Mouse (Mus musculus) yolk sac, embryonic 10.5 days (tissue): Measurements from ENCODE around the gene Cnnm2.

Experiments used
- DNase-seq: peaks from one replicate; pipeline ENCODE4 v3.0.0-alpha.2; 2017; ENCODE audit warnings: low spot score

Gene Cnnm2

DNA sequence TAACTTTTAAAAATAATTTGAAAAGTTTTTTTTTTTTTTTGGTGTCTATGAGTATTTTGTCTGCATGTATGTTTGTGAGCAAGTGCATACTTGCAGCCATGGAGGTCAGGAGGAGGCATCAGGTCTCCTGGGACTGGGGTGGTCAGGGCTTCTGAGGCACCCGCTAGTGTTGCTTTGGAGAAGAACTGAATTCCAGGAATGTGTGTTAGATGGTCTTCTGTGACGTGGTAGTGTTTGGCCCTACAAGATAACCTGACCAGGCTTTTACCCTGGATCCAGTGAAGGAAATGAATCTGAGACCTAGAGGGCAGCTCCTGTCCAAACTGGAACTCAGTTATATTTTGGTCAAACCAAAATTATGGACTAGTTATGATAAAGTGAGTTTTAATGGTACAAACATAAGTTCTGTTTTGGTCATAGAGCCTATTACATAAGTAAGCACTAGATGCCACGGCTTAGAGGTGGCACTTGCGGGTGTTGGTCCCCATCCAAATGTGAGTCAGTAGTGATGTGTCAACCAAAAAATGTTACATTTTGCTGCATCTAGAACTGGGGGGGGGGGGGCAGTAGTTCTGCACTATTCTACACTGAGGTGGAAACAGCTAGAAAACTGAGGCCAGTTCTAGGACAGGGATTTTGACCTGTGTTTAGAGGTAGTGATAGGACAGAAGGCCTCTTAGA lies 38.6 kb downstream of the Cnnm2 start:
- DNase-seq = no peak

DNA sequence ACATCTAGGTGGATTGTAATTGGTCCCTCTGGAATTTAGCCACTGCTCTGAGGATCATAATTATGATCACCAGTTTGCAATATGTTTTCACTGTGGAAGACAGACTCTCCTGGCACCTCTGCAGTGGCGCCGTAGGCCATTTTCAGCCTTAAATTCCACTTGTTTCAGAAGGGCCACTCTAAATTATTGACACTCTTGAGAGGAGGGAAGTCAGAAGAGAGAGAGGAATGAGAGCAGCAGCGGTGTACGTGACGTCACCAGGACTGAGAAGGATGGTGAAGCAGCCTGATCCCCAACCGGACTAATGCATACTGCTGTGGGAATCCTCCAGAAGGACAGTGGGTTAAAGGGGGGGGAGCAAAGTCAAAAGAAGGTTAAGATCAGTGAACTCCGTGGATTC lies 40.1 kb downstream of the Cnnm2 start:
- no peak for DNase-seq

DNA sequence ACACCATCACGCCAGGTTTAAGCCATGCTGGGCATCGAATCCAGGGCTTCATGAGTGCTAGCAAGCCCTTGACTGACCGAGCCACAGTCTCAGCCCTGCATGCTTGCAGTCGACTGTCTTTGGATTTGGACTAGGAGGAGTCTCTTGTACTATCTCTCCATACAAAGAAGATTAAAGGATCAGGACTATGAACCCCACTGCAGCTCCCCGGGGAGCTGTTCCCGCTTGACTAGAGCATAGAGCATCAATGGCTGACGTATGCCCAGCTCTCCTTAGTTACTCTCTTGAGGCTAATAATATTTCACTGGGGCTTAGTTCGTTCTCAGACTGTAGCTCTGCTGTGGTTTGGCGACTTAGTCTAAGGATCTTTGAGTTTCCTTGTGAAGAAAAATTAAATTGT lies 40.9 kb downstream of the Cnnm2 start:
- no peak for DNase-seq

DNA sequence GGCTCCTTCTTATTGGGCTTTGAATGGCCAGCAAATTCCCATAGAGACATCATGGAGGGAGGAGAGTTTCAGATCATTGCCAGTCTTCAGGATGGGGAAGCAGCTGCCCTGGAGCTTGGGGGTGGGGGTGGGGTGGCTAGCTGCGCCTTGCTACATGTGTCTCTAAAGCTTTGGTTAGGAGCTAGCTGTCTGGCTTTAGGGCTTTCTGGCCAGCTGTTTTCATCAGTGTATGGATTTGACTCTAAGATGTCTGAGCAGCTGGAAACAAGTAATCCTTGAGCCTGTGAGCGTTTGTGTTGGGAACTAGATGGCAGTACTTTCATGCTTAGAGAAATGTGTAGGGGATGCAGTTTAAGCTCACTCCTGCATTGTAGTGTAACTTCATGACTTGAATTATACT lies 42.3 kb downstream of the Cnnm2 start:
- no peak for DNase-seq

DNA sequence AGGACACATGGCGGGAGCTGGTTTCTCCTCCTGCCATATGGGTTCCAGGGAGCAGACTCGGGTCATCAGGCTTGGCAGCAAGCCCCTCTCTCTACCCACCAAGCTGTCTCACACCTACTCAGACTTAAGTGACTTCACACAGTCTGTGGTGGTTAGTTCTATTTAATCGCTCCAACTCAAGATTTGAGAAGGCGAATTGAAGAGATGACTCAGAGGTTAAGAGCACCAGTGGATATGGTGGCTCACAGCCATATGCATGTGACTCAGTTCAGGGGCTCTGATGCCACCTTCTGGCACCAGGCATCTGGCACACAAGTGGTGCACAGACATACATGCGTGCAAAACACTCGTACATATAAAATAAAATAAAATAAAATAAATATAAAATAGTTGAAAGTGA lies 43.4 kb downstream of the Cnnm2 start:
- DNase-seq = no peak

DNA sequence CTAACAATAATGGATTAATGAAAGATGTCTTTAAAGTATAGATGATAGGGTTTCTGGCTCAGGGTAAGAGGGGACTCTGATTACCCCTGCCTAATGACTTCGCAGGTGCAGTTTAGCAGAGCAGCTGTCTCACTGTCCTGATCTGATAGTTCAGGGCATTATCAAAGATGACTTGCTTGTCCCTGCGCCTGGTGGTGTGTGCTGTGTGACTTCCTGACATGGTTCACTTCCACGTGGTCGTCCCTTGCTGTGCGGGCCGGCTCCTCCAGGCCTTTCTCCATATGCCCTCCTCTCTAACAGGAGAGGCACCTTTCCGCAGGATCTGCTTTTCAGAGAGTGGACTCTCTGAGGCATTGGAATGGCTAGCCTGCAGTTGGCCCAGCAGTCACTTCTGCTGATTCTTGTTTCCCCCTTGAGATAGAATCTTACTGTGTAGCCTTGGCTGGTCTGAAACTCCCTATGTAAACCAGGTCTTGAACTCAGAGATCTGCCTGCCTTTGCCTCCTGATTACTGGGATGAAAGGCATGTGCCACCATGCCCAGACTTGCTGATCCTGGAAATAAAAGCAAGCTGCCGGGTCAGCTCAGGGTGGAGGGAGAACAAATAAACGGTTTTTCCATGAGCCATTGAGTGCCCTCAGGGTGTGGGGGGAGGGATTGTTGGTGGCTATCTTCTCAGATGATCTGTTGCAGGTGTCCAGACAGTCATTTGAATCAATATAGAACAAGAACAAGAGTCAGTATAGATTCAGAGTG lies 44.7 kb downstream of the Cnnm2 start:
- DNase-seq = no peak

DNA sequence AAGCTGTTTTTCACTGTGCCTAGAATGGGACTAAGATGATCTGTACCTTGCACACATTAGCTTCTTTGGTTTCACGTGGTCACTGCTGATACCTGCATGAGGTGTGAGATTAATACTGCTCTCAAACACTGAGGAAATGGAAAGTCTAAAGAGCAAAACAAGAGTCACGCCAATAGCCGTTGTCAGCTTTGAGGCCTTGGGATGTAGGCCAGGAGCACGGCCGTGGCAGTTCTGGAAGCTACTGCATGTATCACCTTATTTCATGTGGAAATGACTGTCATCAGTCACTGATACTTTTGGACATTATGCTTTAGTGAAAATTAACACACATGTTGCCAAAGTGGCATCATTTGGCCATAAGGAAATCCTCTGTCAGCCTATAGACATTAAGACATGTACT lies 46.9 kb downstream of the Cnnm2 start:
- DNase-seq = no peak

DNA sequence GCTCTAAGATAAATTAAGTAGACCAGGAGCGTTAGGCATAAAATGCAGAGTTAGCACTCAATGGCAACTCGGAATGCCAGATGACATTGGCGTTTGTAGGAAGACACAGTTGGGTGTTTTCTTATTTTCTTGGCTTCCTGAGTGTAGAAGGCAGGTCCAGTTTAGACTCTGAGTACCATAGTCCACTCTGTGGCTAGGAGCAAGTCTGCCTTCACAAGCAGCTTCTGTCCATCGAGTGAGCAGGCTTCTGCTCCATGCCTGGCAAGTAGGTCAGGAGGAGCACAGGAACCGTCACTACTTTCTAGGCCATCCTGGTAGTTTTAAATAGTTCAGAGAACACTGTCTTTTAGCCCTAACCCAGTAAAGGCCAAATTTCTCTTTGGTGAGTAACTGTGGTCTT lies 47.6 kb downstream of the Cnnm2 start:
- DNase-seq = no peak

DNA sequence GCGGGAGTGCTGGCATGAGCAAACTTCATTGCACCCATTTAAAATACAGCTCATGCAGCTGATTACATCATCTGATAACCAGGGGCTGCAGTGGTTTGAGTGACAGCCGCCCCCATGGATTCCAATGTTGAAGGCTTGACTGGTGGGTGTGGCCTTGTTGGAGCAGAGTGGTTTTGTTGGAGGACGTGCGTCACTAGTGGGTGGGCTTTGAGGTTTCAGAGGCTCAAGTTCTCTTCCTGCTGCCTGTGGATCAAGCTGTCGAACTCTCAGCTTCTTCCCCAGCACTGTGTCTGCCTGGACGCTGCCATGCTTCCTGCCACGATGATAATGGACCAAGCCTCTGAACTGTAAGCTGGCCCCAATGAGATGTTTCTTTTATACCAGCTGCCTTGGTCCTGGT lies 57.9 kb downstream of the Cnnm2 start:
- no peak for DNase-seq

DNA sequence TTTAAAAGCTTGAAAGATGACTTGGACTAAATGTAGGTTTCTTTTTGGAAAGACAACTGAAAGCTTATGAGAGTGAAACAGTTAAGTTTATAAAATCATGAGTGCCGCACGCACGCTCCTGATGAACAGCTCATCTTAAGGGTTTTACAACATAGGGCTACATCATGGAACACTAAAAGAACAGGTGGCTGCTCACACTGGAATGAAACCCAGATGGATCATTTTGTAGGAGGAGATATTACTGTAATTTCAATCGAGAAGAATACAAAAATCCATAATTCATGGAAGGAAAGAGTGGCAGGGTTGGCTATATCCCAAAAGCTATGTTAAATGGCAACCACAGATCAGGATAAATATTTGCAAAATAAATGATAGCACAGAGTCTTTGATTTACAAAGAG lies 61.1 kb downstream of the Cnnm2 start:
- DNase-seq = no peak

DNA sequence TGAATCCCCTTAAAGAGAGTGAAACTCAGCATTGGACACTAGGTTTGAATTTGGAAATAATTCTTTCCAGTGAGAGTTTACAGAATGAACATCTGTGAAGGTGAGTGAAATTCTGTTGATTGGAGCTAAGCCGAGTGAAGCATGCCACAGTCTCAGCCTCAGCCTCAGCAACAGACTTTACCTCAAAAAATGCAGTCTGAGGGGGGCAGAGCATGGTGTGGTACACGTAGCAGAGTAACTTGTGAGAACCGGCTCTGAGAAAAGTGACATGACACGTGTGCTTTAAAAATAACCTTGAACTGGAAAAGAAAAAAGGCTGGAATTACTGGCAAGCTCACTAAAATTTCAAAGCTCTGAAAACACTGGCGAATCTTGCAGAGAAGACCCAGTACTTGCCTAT lies 62.4 kb downstream of the Cnnm2 start:
- no peak for DNase-seq

DNA sequence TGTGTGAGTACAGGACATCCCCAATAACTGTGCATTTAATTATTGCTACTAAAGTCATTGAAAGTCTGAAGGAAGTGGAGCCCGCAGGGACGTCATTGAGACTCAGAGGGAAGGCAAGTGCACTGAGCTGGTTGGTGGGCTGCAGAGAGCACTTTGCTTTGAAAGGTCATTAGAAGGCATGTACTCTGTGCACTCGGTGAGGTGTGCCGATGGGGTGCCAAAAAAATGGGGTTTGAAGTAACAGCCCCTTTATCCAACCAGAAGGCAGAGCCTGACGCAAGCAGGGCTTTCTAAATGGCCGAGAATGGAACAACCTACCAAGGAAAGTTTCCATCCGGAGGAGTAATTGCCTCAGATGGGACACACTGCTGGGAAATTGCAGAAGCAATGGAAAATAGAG lies 63.5 kb downstream of the Cnnm2 start:
- DNase-seq = no peak

DNA sequence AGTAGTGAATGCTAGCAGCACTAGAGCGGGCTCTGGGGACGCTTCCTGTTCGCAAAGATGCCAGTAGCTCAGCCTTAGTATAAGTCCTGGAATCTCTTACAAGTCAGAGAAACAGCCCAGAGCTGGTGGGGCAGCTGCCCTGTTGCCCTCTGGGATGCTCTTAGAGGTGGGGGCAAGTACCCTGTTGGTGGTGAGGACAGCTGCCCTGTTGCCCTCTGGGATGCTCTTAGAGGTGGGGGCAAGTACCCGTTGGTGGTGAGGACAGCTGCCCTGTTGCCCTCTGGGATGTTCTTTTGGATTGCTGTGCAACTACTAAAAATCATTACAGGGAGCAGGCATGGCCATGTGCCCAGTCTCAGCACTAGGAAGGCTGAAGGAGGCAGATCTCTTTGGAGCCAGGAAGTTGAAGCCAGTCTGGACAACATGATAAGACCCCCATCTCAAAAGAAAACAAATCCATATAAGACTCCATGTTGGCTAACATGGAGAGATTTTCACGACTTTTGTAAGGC lies 66.3 kb downstream of the Cnnm2 start:
- no peak for DNase-seq

DNA sequence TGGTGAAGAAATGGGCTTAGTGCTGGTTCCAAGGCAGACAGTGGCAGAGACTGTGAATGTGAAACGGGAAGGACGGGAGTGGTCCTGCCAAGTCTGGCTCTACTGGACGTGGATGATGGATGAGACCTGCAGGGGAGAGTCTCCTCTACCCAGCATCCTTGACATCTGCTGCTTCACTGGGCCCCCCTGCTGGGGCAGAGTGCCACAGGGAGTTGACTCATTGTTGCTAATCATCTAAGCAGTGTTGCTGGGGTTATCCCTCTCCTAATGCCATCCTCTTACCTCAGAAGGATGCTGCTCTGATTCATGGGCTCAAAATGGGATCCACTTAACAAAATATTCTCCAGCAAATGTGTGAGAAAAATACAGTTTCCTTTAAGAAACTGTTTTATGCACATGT lies 67.6 kb downstream of the Cnnm2 start:
- no peak for DNase-seq

DNA sequence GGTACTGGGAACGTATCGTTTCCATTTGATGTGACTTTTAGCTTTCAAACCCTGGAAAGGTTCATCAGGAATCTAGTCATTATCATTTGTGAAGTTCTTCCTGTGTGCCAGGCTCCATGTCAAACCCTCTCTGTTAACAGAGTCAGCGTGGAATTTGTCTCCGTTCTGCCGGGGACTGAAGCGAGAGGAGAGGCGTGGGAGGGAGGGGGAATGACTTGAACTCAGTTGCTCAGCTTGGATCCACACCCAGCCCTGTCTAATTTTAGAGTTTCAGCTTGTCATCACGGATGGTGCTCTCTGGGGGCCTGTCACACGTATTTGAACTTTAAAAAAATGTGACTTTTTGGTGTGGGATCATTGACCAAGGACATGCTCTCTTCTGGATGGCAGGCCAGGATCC lies 70.0 kb downstream of the Cnnm2 start:
- no peak for DNase-seq

DNA sequence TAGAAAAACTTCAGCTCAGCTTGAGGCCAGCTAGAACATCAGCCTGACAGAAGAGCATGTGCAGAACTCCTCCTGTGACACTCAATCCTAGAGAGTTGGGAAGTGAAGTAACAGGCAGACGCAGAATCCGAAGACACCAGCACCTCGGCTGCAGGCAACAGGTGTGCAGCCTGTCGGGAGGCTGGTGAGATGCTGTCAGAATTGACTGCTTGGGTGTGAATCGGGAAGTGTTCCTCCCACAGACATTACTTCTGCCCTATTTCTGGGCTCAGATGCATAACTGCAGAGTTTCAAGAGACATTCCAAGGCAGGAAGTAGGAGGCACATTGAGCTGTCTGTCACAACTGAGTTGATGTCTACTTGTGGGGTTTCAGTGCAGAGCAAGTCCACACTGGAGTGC lies 72.9 kb downstream of the Cnnm2 start:
- DNase-seq = no peak

DNA sequence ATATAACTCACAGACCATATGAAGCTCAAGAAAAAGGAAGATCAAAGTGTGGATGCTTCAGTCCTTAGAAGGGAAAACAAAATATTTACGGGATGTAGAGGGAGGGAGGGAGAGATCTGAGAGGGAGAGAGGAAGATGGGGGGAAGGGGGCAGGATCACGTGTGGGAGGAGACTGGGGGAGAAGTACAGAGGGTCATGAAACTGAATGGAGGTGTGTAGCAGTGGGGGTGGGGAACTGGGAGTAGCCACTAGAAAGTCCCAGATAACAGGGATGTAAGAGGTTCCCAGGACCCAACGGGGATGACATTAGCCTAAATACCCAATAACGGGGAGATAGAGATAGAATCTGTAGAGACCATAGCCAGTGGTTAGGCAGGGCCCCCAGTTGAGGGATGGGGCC lies 73.9 kb downstream of the Cnnm2 start:
- DNase-seq = no peak

DNA sequence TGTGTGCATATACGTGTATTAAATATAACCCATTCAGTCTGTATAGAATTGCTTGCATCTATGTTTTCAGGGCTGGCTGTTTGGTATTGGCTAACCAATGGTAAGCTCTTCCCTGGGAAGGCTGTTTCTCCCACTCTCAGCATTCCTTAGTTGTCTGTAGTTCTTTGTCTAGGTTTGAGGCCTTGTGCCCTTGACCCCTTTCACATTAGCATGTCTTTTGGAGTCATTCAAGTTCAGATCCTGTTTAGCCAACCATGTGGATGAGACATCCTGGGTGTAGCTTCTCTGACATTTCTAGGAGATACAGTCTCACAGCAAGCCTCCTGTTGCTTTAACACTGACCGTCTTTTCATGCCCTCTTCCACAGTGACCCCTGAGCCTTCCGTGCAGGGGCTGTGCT lies 74.7 kb downstream of the Cnnm2 start:
- DNase-seq = no peak

DNA sequence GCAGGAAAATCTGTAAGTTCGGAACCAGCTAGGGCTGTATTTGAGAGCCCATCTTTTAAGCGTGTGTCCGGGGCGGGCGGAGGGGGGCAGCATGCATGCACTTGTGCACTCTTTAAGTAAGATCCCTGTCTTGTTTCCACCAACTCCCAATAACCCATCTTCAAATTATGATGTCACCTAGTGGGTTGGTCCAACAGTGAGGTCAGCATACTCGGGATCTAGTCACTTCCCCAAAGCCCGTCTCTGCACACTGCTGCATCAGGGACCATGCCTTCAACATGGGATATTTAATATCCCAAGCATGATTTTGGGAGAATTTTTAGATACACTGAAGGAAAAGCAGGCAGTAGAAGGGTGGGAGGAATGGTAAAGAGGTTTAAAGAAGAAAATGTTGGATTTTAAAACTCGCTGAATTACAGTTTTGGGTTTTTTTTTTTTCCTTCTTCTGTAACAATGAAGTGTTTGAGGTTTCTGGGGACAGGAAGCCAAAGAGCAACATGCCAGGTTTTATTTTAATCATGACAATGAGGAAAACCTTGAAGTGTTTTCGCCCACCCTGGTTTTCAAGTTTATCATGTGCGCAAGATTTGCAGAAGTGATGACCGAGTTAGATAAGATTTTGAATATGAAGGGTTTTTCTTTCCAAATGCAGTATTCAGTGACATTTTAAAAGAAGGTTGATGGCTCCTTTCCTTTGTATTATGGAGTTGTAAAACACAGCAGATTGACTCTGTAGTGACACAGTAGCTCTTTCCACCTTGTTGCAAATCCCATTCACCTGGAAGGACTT lies 76.1 kb downstream of the Cnnm2 start:
- DNase-seq = no peak

DNA sequence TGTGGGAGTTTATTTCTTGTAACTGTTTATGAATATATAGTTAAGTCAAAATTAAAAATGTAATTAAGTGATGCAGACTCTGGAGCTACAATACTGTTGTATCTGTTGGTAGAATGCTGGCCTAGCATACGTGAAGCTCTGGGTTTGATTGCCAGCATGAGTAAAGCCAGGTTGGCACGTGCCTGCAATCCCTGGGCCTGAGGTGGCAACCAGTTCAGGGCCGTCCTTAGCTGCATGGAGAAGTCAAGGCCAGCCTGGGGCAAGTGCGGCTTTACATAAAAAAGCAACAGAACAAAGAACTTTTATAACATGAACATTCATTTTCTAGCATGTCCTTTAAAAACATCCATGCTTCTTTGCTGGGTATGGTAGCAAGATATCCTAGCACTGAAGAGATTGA lies 79.6 kb downstream of the Cnnm2 start:
- no peak for DNase-seq

DNA sequence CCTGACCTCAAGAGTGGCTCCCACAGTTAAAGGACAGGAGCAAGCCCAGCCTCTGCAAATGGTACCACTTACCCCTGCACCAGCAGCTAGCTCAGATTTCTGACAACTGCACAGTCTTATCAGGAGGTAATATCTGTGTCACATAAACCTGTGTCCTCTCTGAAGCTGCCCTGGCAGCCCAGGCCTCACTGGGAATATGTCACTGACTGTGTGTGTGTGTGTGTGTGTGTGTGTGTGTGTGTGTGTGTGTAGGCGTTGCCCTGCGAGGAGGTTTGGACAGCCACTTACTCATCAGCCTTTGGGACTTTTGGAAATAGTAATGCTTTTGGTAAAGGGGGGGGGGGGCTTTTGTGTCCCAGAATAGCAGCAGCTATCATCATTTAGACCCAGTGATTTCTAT lies 81.6 kb downstream of the Cnnm2 start:
- no peak for DNase-seq

DNA sequence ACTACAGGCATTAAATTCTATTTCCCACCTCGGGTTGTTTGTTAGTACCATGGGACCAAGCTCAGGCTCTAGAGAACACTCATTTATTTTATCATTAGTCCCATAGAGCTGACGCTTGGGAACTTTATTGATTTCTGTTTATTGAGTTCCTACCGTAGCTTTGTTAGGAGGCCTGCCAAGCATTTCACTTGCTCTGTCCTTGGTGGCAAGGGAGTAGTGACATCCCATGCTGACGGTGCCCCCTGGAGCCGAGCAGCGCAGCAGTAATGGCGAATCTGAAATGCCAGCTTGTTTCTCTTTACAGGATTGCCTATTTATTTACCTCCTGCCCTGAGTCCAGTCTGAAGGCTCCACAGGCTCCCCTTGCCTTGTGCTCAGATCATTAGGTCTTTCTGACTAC lies 84.7 kb downstream of the Cnnm2 start:
- DNase-seq = no peak

DNA sequence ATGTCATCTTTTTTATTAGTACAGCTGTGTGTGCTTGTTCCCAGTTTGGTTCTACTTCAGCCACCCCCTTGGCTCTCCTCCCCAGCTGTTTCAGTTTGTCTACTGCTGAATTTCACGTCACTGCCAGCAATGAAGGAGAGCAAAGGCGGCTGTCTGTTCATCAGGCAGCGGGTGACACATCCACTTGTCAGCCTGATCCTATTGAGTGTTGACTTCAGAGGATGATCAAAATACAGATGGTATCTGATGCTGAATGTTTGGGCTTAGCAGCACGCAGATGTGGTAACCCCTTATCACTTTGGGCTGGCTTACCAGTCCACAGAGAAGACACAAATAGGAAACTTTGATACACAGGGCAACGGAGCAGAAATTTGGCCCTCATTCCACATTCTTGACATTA lies 85.1 kb downstream of the Cnnm2 start:
- no peak for DNase-seq
